Mouse (Mus musculus) B cell, adult 2 months (primary cell): ENCODE data around the gene Ywhae.

Experiments
- DNase-seq, 2 experiments: peaks; one replicate each; pipeline ENCODE4 v3.0.0; 2022

The Ywhae gene

DNA sequence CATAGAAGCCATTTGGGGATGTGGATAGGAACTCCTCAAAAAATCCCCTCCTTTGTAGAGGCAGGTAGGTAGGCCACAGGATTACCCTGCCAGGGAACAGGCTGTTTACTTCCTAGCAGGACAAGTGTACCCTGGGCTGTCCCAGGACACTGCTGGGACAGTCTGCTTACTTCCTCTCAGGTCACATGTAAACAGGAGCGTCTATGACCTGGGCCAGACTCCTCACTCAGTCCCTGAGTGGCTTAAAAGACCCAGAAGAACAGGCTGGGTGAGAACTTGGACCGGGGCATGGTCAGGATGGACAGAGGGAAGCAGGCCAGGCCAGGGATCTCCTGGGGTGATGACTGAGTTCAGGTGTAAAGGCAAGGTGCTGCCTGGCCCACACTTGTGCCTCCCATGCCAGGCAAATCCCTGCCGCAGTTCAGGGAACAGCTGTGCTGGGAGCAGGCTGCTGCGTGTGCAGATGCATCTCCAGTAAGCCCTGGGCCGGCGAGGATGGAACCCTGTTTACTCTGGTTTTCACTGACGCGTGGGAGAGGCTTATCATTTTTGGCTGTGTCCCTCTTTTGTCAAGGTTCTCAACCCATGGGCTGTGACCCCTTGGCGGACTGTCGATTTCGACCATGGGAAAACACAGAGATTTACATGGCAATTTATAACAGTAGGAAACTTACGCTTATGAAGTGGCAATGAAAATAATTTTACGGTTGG, 64.0 kb downstream of the Ywhae start:
- DNase-seq, result no peak

DNA sequence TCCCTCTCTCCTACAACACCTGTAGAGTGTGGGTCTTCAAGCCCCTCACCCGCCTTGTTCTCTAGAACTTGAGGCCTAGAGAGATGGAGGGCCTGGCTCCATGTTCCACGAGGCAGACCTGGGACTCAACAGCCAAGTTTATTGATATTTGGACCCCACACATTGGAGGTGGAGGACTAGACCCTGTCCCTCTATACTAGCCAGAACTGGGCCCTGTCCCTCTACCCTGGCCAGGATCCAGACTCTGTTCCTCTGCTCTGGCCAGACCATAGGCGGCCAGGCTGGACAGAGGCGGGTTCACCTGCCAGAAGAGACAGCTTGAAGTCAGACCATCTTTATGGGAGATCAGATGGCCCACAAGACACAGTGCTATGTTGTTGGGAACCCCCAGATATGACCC, 68.7 kb downstream of the Ywhae start:
- no peak for DNase-seq

DNA sequence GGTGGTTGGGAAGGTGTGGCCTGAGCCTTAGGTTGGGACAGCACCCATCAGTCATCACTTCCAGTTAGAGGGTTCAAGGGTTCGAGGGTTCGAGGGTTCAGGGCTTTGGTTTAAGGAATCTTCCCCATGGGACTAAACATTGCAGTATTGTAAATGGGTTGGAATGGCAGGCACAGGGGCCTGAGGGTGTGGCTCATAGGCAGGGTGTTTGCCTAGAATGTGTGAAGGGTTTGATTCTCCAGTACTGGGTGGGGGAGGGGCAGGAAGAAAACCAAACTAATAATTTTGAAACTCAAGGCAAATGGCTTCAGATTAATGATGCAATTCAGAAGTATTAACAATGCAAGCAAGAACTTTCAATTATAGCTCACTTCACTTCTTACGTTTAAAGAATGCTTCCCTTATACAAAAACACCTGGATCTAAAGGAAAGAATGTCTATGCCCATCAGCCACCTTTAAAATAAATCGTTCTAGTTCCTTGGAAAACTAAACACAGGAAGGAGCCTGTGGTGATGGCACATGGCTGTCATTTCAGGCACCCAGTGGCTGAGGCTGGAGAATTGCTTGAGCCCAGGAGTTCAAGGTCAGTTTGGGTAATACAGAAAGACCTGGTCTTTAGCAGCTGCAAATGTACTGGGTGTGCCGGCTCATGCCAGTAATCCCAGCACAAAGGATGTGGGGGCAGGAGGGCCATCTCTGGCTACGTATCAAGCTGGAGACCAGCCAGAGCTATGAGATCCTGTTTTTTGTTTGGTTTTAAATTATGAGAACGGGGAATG, 69.3 kb downstream of the Ywhae start:
- DNase-seq, result no peak

DNA sequence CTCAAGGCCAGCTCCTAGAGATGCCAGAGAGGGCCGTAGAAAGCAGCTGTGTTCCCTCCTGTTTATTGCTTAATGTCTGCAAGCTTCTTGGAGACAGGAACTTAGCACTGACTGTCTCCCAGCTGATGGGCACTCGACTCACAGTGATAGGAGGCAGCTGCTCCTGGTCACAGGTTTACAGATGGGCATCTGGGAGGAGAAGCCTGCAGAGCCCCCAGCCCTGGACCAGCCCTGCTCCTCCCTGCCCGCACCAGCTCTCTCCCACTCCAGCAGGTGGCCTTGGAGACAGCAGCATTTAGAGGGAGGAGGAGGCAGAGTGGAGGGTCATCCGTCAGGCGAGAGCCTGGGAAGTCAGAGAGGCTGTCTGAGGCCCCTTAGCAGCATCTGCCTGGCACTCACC, 74.8 kb downstream of the Ywhae start:
- DNase-seq, result no peak

DNA sequence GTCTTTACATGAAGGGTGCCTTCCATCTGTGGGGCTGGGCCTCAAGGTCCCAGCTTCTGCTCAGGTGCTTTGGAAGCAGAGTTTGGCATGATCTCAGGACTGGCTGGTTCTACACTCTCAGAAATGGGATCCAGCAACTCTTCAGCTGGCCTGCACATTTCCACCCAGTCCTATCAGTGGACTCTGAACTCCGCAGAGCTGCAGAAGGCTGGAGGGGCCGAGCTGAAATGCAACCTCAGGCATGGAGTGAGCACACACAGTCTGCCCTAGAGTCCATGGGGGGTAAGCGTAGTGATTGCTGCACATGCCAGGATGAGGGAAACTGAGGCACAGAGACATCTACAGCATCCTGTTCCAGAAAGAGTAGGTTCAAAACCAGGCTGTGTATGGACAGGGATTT, 77.9 kb downstream of the Ywhae start:
- no peak for DNase-seq

DNA sequence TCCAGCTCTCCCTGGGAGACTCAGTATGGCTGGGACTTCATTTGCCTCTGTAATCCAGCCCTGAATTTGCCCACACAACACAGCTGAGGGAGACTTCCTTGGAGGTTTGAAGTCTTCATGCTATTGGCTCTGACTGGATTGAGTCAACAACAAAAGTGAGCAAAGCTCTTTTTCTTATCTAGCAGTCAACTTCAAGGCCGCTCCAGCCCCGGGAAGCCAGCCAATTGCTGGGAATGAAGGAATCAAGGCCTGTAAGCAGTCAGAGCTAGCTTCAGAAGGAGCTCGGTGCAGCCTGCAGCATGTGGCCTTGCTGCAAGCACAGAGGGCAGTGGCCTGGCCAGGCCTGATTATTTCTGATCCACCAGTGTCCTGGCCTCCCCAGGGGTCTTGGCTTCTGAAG, 79.2 kb downstream of the Ywhae start:
- DNase-seq, result no peak

DNA sequence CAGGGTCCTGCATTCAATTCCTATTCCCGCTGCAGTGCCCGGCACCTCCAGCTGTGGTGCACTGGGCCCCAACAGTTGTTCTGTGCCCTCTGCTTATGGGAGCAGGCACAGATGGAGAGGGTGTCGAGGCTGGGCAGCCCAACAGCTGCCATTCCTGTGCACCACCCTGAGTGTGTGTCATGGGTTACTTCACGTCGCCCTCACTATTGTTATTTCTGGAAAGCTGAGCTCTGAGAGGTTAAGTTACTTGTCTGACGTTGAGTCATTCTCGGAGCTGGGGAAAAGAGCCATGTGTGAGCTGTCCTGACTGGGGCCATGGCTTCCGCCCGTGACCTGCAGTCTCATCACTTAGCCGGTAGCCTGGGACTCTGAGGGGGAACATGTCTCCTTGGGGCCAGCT, 80.4 kb downstream of the Ywhae start:
- DNase-seq, result no peak
